Mouse (Mus musculus): ENCODE results near the gene Mrpl52. TPM values are rescaled to one million over a fixed set of nuclear protein-coding genes. Genes with fewer than 3 reads are reported as not detected.

Gene Mrpl52
- polyA plus RNA-seq, 1 experiment from 2014 or later = 231 TPM

DNA sequence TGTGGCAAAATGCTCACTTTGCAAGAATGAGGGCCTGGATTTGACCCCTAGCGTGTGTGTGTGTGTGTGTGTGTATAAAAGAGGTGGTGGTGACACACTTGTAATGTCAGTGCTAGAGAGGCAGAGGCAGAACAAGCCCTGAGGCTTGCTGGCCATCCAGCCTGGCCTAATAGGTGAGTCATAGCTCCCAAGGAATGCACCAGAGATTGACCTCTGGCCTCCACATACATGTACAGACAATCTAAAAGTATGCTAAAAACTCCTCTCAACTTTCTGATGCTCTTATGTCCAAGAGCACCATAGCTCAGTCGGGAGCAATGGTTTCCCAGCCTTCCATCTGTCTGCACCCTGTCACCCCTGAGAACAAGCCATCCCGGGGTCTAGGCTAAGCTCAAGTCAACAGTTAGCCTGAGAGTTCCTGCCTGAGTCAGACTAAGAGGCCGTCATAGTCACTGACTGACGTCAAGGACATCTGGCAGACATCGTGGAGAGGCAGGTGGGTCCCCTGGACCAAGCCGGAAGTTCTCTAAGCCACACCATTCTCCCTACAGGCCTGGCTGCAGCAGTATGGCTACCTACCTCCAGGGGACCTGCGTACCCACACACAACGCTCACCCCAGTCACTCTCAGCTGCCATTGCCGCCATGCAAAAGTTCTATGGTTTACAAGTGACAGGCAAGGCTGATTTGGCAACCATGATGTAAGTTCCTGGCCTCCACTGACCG is 8.6 kb downstream of the Mrpl52 start:
- ATAC-seq (ENCODE audit: low FRiP score) (no peak), DNase-seq (ENCODE audit: low spot score) (no peak)
- Histone ChIP-seq H3K27ac (ENCODE audit: low read depth, low read length) (no peak overlapping the region), H3K4me1 (replicated peaks; ENCODE audit: control insufficient read depth, insufficient read depth, low read length) (peaks cover 8% of the 10 kb centered on the region; the same call in 1 of the 2 replicates), H3K9ac (ENCODE audit: low read depth, low read length) (no peak overlapping the region), H3K4me2 (replicated peaks; ENCODE audit: low read depth, low read length) (no peak overlapping the region), H3K9me3 (ENCODE audit: control insufficient read depth, low read length) (no peaks in the 10 kb centered on the region), H3K36me3 (ENCODE audit: control insufficient read depth, insufficient read depth, low read length) (no peaks in the 10 kb centered on the region; the same call in 1 of the 2 replicates), H3K27me3 (ENCODE audit: control insufficient read depth, insufficient read depth, low read length) (no peaks in the 10 kb centered on the region), H3K4me3 (ENCODE audit: low read depth, low read length) (no peak overlapping the region)
- WGBS = 92% methylated on average over 11 of the region's 11 CpGs

DNA sequence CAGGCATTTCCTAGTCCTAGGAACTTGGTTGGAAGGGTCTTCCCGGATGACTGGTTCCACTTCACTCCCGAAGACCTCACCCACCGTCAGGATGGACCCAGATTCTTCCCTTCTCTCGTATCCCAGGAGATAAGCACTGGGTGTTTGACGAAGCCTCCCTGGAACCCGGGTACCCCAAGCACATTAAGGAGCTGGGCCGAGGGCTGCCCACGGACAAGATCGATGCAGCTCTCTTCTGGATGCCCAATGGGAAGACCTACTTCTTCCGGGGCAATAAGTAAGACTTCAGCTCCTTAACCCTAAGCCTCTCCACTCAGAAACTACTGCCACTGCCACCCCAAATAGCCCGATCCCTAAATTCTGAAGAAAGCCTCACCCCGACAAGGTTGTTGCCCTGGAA is 12.4 kb downstream of the Mrpl52 start:
- H3K9ac ChIP-seq (ENCODE audit: low read depth, low read length) = no peak overlapping the region
- 84% methylated on average over 12 of the region's 12 CpGs for WGBS
- H3K36me3 ChIP-seq (ENCODE audit: control insufficient read depth, insufficient read depth, low read length) = no peaks in the 10 kb centered on the region; the same call in 1 of the 2 replicates
- ATAC-seq (ENCODE audit: low FRiP score) (no peak), DNase-seq (ENCODE audit: low spot score) (no peak)
- no peaks in the 10 kb centered on the region for H3K27me3 ChIP-seq (ENCODE audit: control insufficient read depth, insufficient read depth, low read length)
- no peaks in the 10 kb centered on the region for H3K9me3 ChIP-seq (ENCODE audit: control insufficient read depth, low read length)
- no peak overlapping the region for H3K27ac ChIP-seq (ENCODE audit: low read depth, low read length)
- H3K4me2 ChIP-seq (replicated peaks; ENCODE audit: low read depth, low read length) = no peak overlapping the region
- H3K4me3 ChIP-seq (ENCODE audit: low read depth, low read length) = no peak overlapping the region
- no peaks in the 10 kb centered on the region for H3K4me1 ChIP-seq (replicated peaks; ENCODE audit: control insufficient read depth, insufficient read depth, low read length)

DNA sequence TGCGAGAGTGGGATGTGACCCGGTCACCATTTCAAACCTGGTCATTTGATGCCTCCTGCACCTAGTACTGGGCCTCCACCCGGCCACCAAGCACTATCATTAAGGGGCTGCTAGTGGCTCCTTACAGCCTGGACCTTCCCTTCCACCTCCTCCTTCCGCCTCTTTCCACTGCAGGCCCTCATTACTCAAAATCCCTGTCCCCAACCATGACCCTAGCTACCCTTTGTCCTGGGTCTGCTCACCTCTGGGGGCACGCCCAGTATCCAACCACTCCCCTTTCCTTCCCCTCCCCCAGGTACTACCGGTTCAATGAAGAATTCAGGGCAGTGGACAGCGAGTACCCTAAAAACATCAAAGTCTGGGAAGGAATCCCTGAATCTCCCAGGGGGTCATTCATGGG is 12.9 kb downstream of the Mrpl52 start:
- Histone ChIP-seq H3K9me3 (ENCODE audit: control insufficient read depth, low read length) (no peaks in the 10 kb centered on the region), H3K4me1 (replicated peaks; ENCODE audit: control insufficient read depth, insufficient read depth, low read length) (no peaks in the 10 kb centered on the region), H3K36me3 (ENCODE audit: control insufficient read depth, insufficient read depth, low read length) (no peaks in the 10 kb centered on the region; the same call in 1 of the 2 replicates), H3K9ac (ENCODE audit: low read depth, low read length) (no peak overlapping the region), H3K27me3 (ENCODE audit: control insufficient read depth, insufficient read depth, low read length) (no peaks in the 10 kb centered on the region), H3K4me2 (replicated peaks; ENCODE audit: low read depth, low read length) (no peak overlapping the region), H3K27ac (ENCODE audit: low read depth, low read length) (no peak overlapping the region), H3K4me3 (ENCODE audit: low read depth, low read length) (no peak overlapping the region)
- no peak for ATAC-seq (ENCODE audit: low FRiP score)
- 75% methylated on average over 7 of the region's 7 CpGs for WGBS
- no peak for DNase-seq (ENCODE audit: low spot score)

DNA sequence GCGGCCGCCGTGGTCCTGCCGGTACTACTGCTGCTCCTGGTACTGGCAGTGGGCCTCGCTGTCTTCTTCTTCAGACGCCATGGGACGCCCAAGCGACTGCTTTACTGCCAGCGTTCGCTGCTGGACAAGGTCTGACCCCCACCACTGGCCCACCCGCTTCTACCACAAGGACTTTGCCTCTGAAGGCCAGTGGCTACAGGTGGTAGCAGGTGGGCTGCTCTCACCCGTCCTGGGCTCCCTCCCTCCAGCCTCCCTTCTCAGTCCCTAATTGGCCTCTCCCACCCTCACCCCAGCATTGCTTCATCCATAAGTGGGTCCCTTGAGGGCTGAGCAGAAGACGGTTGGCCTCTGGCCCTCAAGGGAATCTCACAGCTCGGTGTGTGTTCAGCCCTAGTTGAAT is 13.8 kb downstream of the Mrpl52 start:
- DNase-seq (ENCODE audit: low spot score) (no peak), ATAC-seq (ENCODE audit: low FRiP score) (no peak)
- Histone ChIP-seq H3K9me3 (ENCODE audit: control insufficient read depth, low read length) (no peaks in the 10 kb centered on the region), H3K27me3 (ENCODE audit: control insufficient read depth, insufficient read depth, low read length) (no peaks in the 10 kb centered on the region), H3K27ac (ENCODE audit: low read depth, low read length) (no peak overlapping the region), H3K4me2 (replicated peaks; ENCODE audit: low read depth, low read length) (no peak overlapping the region), H3K9ac (ENCODE audit: low read depth, low read length) (no peak overlapping the region), H3K4me1 (replicated peaks; ENCODE audit: control insufficient read depth, insufficient read depth, low read length) (no peaks in the 10 kb centered on the region), H3K4me3 (ENCODE audit: low read depth, low read length) (no peak overlapping the region), H3K36me3 (ENCODE audit: control insufficient read depth, insufficient read depth, low read length) (no peaks in the 10 kb centered on the region; the same call in 1 of the 2 replicates)
- 89% methylated on average over 12 of the region's 14 CpGs for WGBS

DNA sequence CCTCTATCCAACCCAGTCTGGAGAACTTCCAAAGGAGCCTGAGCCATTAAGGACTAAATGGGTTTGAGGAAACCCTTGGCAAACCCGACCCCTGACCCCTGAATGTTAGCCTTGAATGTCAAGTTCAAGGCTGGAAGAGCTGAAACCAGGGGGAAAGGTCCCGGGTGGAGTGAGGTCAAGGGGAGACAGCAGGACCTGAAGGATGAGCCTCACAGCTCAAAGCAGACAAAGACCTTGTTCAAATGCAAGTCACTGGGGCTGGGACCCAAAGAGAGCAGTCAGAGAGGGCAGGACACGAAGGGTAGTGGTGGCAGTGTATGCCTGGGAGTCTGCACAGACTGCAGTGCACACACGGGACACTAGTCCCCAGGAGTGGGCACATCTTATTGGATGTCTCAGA is 14.7 kb downstream of the Mrpl52 start:
- no peak for ATAC-seq (ENCODE audit: low FRiP score)
- no peak for DNase-seq (ENCODE audit: low spot score)
- no peak overlapping the region for H3K4me3 ChIP-seq (ENCODE audit: low read depth, low read length)
- H3K36me3 ChIP-seq (ENCODE audit: control insufficient read depth, insufficient read depth, low read length) = no peaks in the 10 kb centered on the region
- no peak overlapping the region for H3K9ac ChIP-seq (ENCODE audit: low read depth, low read length)
- no peaks in the 10 kb centered on the region for H3K9me3 ChIP-seq (ENCODE audit: control insufficient read depth, low read length)
- no peaks in the 10 kb centered on the region for H3K27me3 ChIP-seq (ENCODE audit: control insufficient read depth, insufficient read depth, low read length)
- no peak overlapping the region for H3K27ac ChIP-seq (ENCODE audit: low read depth, low read length)
- H3K4me1 ChIP-seq (replicated peaks; ENCODE audit: control insufficient read depth, insufficient read depth, low read length) = no peaks in the 10 kb centered on the region
- H3K4me2 ChIP-seq (replicated peaks; ENCODE audit: low read depth, low read length) = no peak overlapping the region
- 78% methylated on average over 4 of the region's 4 CpGs for WGBS

DNA sequence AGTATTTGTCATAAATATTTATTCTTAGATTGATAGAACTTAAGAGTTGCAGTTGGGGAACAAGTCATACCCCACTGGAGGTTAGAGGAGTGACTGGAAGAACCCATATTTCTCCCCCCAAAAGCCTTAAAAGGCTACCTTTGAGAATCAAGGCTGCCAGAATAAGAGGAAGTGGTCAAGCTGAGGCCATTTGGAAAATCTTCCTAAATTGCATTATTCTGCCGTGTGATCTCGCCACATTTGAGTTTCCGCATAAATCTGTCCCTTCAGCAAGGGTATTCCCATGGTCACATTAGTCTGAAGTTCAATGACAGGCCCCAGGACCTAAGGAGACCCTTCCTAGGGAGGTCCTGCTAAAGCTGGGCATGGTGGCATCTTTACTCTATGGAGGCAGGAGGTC is 15.8 kb downstream of the Mrpl52 start:
- Histone ChIP-seq H3K27ac (ENCODE audit: low read depth, low read length) (no peak overlapping the region), H3K27me3 (ENCODE audit: control insufficient read depth, insufficient read depth, low read length) (no peaks in the 10 kb centered on the region), H3K4me1 (replicated peaks; ENCODE audit: control insufficient read depth, insufficient read depth, low read length) (no peaks in the 10 kb centered on the region), H3K36me3 (ENCODE audit: control insufficient read depth, insufficient read depth, low read length) (no peaks in the 10 kb centered on the region), H3K4me3 (ENCODE audit: low read depth, low read length) (no peak overlapping the region), H3K9ac (ENCODE audit: low read depth, low read length) (no peak overlapping the region), H3K4me2 (replicated peaks; ENCODE audit: low read depth, low read length) (no peak overlapping the region), H3K9me3 (ENCODE audit: control insufficient read depth, low read length) (no peaks in the 10 kb centered on the region)
- no peak for ATAC-seq (ENCODE audit: low FRiP score)
- no peak for DNase-seq (ENCODE audit: low spot score)
- WGBS = 99% methylated on average over 3 of the region's 3 CpGs

DNA sequence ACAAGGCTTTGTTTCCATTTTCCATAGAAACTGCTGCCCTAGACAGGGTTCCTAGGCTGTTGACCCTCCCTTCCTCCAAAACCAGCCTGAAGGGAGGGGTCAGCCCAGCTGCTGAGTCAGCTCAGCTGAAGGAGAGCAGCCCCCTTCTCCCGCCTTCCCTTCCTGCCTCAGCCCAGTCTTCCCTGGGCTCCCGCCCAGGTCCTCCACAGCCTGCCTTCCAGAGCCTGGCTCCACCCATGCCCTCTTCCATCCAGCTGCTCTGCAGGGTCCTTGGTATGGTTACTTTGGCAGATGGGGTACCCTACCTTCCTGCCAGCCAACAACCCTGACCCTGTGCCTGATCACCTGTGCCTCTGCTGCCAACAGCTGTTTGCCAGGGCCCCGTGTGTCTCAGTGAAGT is 16.5 kb downstream of the Mrpl52 start:
- no peaks in the 10 kb centered on the region for H3K9me3 ChIP-seq (ENCODE audit: control insufficient read depth, low read length)
- H3K27me3 ChIP-seq (ENCODE audit: control insufficient read depth, insufficient read depth, low read length) = no peaks in the 10 kb centered on the region
- ATAC-seq (ENCODE audit: low FRiP score) = no peak
- no peak overlapping the region for H3K4me3 ChIP-seq (ENCODE audit: low read depth, low read length)
- H3K9ac ChIP-seq (ENCODE audit: low read depth, low read length) = no peak overlapping the region
- H3K4me2 ChIP-seq (replicated peaks; ENCODE audit: low read depth, low read length) = no peak overlapping the region
- peak; percentile 21 for DNase-seq (ENCODE audit: low spot score)
- H3K36me3 ChIP-seq (ENCODE audit: control insufficient read depth, insufficient read depth, low read length) = no peaks in the 10 kb centered on the region
- 18% methylated on average over 3 of the region's 3 CpGs for WGBS
- no peaks in the 10 kb centered on the region for H3K4me1 ChIP-seq (replicated peaks; ENCODE audit: control insufficient read depth, insufficient read depth, low read length)
- no peak overlapping the region for H3K27ac ChIP-seq (ENCODE audit: low read depth, low read length)

DNA sequence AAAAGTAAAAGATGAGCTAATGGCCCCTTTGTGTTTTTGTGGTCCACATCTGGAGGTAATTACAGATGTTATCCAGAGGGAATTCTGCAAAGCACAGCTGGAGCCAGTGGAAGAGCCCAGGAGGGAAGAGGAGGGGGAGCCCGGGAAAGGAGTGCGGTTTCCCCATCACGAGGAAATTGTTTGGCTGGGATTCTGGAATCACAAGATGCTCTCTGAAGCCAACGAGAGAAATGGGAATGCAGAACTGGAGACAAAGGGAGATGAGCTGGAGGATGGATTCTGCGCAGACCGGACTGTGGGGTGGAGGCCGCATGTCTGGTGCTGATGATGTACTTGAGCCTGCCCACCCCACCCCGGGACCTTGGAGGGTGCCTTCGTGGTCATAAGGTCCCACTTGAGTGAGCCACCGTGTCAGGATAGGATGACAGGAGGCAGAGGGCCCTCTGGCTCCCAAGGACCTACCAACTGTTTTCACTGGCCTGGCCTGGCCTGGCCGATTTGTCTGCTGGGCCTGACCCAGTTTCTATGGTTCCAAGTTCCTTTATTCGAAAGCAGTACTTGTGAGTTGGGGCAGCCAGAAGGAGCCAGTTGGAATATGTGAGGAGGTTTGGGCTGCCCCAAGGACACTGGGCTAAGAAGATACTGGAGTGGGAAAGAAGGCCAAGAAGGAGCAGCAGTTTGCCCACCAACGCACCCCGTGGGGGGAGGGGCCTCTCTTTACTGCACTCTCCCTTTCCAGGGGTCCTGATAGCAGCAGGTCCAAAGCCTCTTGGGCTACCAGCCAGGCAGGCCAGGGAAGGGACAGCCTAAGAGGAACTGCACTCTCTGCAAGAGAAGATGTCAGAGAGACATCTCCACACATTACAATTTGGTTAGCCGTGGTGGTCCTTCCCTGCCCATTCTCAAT is 17.3 kb downstream of the Mrpl52 start:
- Histone ChIP-seq H3K27ac (ENCODE audit: low read depth, low read length) (no peak overlapping the region), H3K9ac (ENCODE audit: low read depth, low read length) (no peak overlapping the region), H3K4me2 (replicated peaks; ENCODE audit: low read depth, low read length) (no peak overlapping the region), H3K4me1 (replicated peaks; ENCODE audit: control insufficient read depth, insufficient read depth, low read length) (no peaks in the 10 kb centered on the region), H3K9me3 (ENCODE audit: control insufficient read depth, low read length) (no peaks in the 10 kb centered on the region), H3K27me3 (ENCODE audit: control insufficient read depth, insufficient read depth, low read length) (no peaks in the 10 kb centered on the region), H3K4me3 (ENCODE audit: low read depth, low read length) (no peak overlapping the region), H3K36me3 (ENCODE audit: control insufficient read depth, insufficient read depth, low read length) (no peaks in the 10 kb centered on the region)
- no peak for ATAC-seq (ENCODE audit: low FRiP score)
- DNase-seq (ENCODE audit: low spot score) = no peak
- 69% methylated on average over 15 of the region's 15 CpGs for WGBS

Data from hindbrain, embryonic 11.5 days (tissue).